Mouse (Mus musculus): ENCODE measurements around the gene Serbp1. TPM values are rescaled to one million over a fixed set of nuclear protein-coding genes. Genes with fewer than 3 reads are reported as not detected.

Gene Serbp1
- polyA plus RNA-seq, 1 experiment = 378 TPM

GRCm38 (mm10) chr6:67292042-67292623, 54.2 kb downstream of the Serbp1 start:
- Histone ChIP-seq H3K4me1 (ENCODE audit: control insufficient read depth, insufficient read depth, low read length) (peaks cover 6% of the 10 kb centered on the region; the same call in 1 of the 2 replicates), H3K4me3 (ENCODE audit: insufficient read depth, low read length) (no peak overlapping the region), H3K27ac (ENCODE audit: insufficient read depth, low read depth, low read length) (no peak overlapping the region)
- TF ChIP-seq CTCF (IDR thresholded peaks at IDR 0.05; ENCODE audit: low read depth, low read length) (no peak), POLR2A (IDR thresholded peaks at IDR 0.05; ENCODE audit: borderline replicate concordance, low read depth, low read length) (no peak)

- 0 out of 2 replicates have a peak, but pooled peaks have one; percentile 9 for TF ChIP-seq CTCF (IDR thresholded peaks at IDR 0.05; ENCODE audit: low read depth, low read length)
- TF ChIP-seq POLR2A (IDR thresholded peaks at IDR 0.05; ENCODE audit: borderline replicate concordance, low read depth, low read length) = no peak
- peaks cover 21% of the 10 kb centered on the region for H3K4me1 ChIP-seq (ENCODE audit: control insufficient read depth, insufficient read depth, low read length)
- no peak overlapping the region for H3K27ac ChIP-seq (ENCODE audit: insufficient read depth, low read depth, low read length)
- no peak overlapping the region for H3K4me3 ChIP-seq (ENCODE audit: insufficient read depth, low read length)
These were observed 58.1 kb downstream of the Serbp1 start for GRCm38 (mm10) chr6:67296126-67296525.

GRCm38 (mm10) chr6:67298742-67299141, 60.8 kb downstream of the Serbp1 start:
- Histone ChIP-seq H3K4me3 (ENCODE audit: insufficient read depth, low read length) (no peak overlapping the region), H3K27ac (ENCODE audit: insufficient read depth, low read depth, low read length) (no peak overlapping the region), H3K4me1 (ENCODE audit: control insufficient read depth, insufficient read depth, low read length) (peaks cover 36% of the 10 kb centered on the region)
- TF ChIP-seq CTCF (IDR thresholded peaks at IDR 0.05; ENCODE audit: low read depth, low read length) (no peak), POLR2A (IDR thresholded peaks at IDR 0.05; ENCODE audit: borderline replicate concordance, low read depth, low read length) (no peak)

GRCm38 (mm10) chr6:67300300-67300699, 62.3 kb downstream of the Serbp1 start:
- peaks cover 30% of the 10 kb centered on the region for H3K4me1 ChIP-seq (ENCODE audit: control insufficient read depth, insufficient read depth, low read length)
- no peak for TF ChIP-seq POLR2A (IDR thresholded peaks at IDR 0.05; ENCODE audit: borderline replicate concordance, low read depth, low read length)
- TF ChIP-seq CTCF (IDR thresholded peaks at IDR 0.05; ENCODE audit: low read depth, low read length) = no peak
- H3K27ac ChIP-seq (ENCODE audit: insufficient read depth, low read depth, low read length) = peak overlapping the region; percentile 74
- no peak overlapping the region for H3K4me3 ChIP-seq (ENCODE audit: insufficient read depth, low read length)

- Histone ChIP-seq H3K27ac (ENCODE audit: insufficient read depth, low read depth, low read length) (peak overlapping the region; percentile 74), H3K4me3 (ENCODE audit: insufficient read depth, low read length) (no peak overlapping the region), H3K4me1 (ENCODE audit: control insufficient read depth, insufficient read depth, low read length) (peaks cover 30% of the 10 kb centered on the region)
- TF ChIP-seq CTCF (IDR thresholded peaks at IDR 0.05; ENCODE audit: low read depth, low read length) (no peak), POLR2A (IDR thresholded peaks at IDR 0.05; ENCODE audit: borderline replicate concordance, low read depth, low read length) (no peak)
These were observed 62.8 kb downstream of the Serbp1 start for GRCm38 (mm10) chr6:67300710-67301163.

DNA sequence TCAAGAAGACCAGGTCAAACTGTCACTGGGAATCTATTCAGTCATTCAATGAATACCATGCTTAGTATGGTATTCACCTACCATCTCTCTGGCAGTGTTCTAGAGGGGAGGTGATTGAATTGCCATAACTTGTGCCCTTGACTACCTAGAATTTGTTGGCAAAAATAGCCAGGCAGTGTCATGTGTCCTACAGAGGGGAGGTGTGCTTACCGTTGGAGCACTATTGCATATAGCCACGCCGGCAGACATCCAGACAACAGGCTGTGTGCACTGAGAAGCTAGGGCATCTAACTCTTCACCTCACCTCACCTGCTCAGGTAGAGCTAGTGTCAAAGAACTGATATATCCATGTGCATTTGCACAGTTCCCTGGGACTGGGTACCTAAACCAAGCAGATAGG, 63.3 kb downstream of the Serbp1 start:
- Histone ChIP-seq H3K4me1 (ENCODE audit: control insufficient read depth, insufficient read depth, low read length) (peaks cover 30% of the 10 kb centered on the region), H3K27ac (ENCODE audit: insufficient read depth, low read depth, low read length) (peak overlapping the region; percentile 74), H3K4me3 (ENCODE audit: insufficient read depth, low read length) (no peak overlapping the region)
- no peak for TF ChIP-seq CTCF (IDR thresholded peaks at IDR 0.05; ENCODE audit: low read depth, low read length)
- no peak for TF ChIP-seq POLR2A (IDR thresholded peaks at IDR 0.05; ENCODE audit: borderline replicate concordance, low read depth, low read length)

- TF ChIP-seq POLR2A (IDR thresholded peaks at IDR 0.05; ENCODE audit: borderline replicate concordance, low read depth, low read length) (no peak), CTCF (IDR thresholded peaks at IDR 0.05; ENCODE audit: low read depth, low read length) (no peak)
- H3K27ac ChIP-seq (ENCODE audit: insufficient read depth, low read depth, low read length) = peak overlapping the region; percentile 50
- H3K4me3 ChIP-seq (ENCODE audit: insufficient read depth, low read length) = no peak overlapping the region
- H3K4me1 ChIP-seq (ENCODE audit: control insufficient read depth, insufficient read depth, low read length) = peaks cover 30% of the 10 kb centered on the region
These were observed 64.5 kb downstream of the Serbp1 start for GRCm38 (mm10) chr6:67302471-67302870.

- no peak for TF ChIP-seq CTCF (IDR thresholded peaks at IDR 0.05; ENCODE audit: low read depth, low read length)
- no peak for TF ChIP-seq POLR2A (IDR thresholded peaks at IDR 0.05; ENCODE audit: borderline replicate concordance, low read depth, low read length)
- Histone ChIP-seq H3K4me3 (ENCODE audit: insufficient read depth, low read length) (no peak overlapping the region), H3K4me1 (ENCODE audit: control insufficient read depth, insufficient read depth, low read length) (peaks cover 30% of the 10 kb centered on the region), H3K27ac (ENCODE audit: insufficient read depth, low read depth, low read length) (no peak overlapping the region)
These were observed 65.2 kb downstream of the Serbp1 start for GRCm38 (mm10) chr6:67303210-67303609.

DNA sequence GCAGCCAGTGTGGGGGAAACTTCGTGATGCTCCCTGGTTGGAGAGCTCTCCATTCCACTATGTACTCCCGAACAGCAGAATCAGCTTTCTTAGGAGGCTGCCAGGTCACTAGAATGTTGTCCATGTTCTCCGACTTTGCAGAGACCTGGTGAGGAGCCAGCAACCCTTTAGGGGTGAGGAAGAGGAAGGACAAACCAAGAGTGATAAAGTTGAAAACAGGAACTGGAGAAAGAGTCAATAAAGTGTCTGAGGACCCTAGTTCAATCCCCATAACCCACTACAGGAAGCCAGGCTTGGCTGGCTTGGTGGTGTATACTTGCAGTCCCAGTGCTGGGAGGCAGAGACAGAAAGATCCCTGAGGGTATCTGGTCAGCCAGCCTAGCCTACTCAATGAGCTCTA, 71.0 kb downstream of the Serbp1 start:
- Histone ChIP-seq H3K27ac (ENCODE audit: insufficient read depth, low read depth, low read length) (no peak overlapping the region), H3K4me3 (ENCODE audit: insufficient read depth, low read length) (no peak overlapping the region), H3K4me1 (ENCODE audit: control insufficient read depth, insufficient read depth, low read length) (no peaks in the 10 kb centered on the region)
- TF ChIP-seq POLR2A (IDR thresholded peaks at IDR 0.05; ENCODE audit: borderline replicate concordance, low read depth, low read length) = no peak
- no peak for TF ChIP-seq CTCF (IDR thresholded peaks at IDR 0.05; ENCODE audit: low read depth, low read length)

GRCm38 (mm10) chr6:67309752-67310151, 71.8 kb downstream of the Serbp1 start:
- H3K4me3 ChIP-seq (ENCODE audit: insufficient read depth, low read length) = no peak overlapping the region
- no peak overlapping the region for H3K27ac ChIP-seq (ENCODE audit: insufficient read depth, low read depth, low read length)
- no peak for TF ChIP-seq POLR2A (IDR thresholded peaks at IDR 0.05; ENCODE audit: borderline replicate concordance, low read depth, low read length)
- TF ChIP-seq CTCF (IDR thresholded peaks at IDR 0.05; ENCODE audit: low read depth, low read length) = no peak
- H3K4me1 ChIP-seq (ENCODE audit: control insufficient read depth, insufficient read depth, low read length) = no peaks in the 10 kb centered on the region

Data from bone marrow macrophage, adult 2 months (primary cell).